Mouse (Mus musculus) stomach, embryonic 14.5 days (tissue): ENCODE measurements at regions not wholly inside any gene's neighbourhood (a gene's known extent, or its start where the extent isn't known, plus 50 kb on each side); places are given as distances from the start of the nearest gene placed in this dataset.

ENCODE experiments used
- ATAC-seq: fragments of 200-750 bp; cut with Nextera tagmentation; 2 replicates; pipeline ENCODE4 v1.8.0; 2017; ENCODE audit warnings: low read depth, moderate TSS enrichment; ENCODE audit not compliant: insufficient number of reproducible peaks, insufficient read depth, low FRiP score
- H3K27ac ChIP-seq: fragments of 300-500 bp; sonication (generic); 2 replicates; pipeline ENCODE4 v1.5.1; 2014; ENCODE audit warnings: mild to moderate bottlenecking, low read length, moderate library complexity, mixed read lengths
- H3K27me3 ChIP-seq: fragments of 300-500 bp; sonication (generic); 2 replicates; pipeline ENCODE4 v1.6.1; 2014; ENCODE audit warnings: low read length, control low read depth, mixed read lengths; ENCODE audit not compliant: control insufficient read depth, insufficient read depth
- H3K36me3 ChIP-seq: fragments of 300-500 bp; sonication (generic); 2 replicates; pipeline ENCODE4 v1.6.1; 2014; ENCODE audit warnings: mild to moderate bottlenecking, control low read depth, low read length, moderate library complexity, mixed read lengths; ENCODE audit not compliant: control insufficient read depth, insufficient read depth
- H3K4me1 ChIP-seq: fragments of 300-500 bp; sonication (generic); 2 replicates; pipeline ENCODE4 v1.6.1; 2014; ENCODE audit warnings: low read length, control low read depth, mixed read lengths; ENCODE audit not compliant: control insufficient read depth, insufficient read depth
- H3K4me2 ChIP-seq: fragments of 300-500 bp; sonication (generic); replicated peaks from 2 replicates; pipeline ENCODE4 v1.6.1; 2014; ENCODE audit warnings: low read depth, low read length, control low read depth
- H3K4me3 ChIP-seq: fragments of 300-500 bp; sonication (generic); 2 replicates; pipeline ENCODE4 v1.5.1; 2014; ENCODE audit warnings: low read depth, low read length, control low read depth
- H3K9ac ChIP-seq: fragments of 300-500 bp; sonication (generic); replicated peaks from 2 replicates; pipeline ENCODE4 v1.6.1; 2014; ENCODE audit warnings: low read depth, mild to moderate bottlenecking, control low read depth, low read length, moderate library complexity, mixed read lengths
- H3K9me3 ChIP-seq: fragments of 300-500 bp; sonication (generic); 2 replicates; pipeline ENCODE4 v1.6.1; 2016; ENCODE audit warnings: low read depth, low read length, control low read depth; ENCODE audit not compliant: control insufficient read depth
- WGBS: fragments of 180-500 bp; shearing (Covaris S2); extraction: QIAGEN DNeasy Blood & Tissue Kit; methylation state at CpG from one replicate; pipeline ENCODE4 v1.1.7; 2014; 5-methylcytosine and 5-hydroxymethylcytosine counted together

GRCm38 (mm10) chr2:169351547-169351946 lies 236.0 kb downstream of the Gm11011 start:
- 66% methylated on average over 7 of the region's 7 CpGs for WGBS
- no peaks in the 10 kb centered on the region for H3K27me3 ChIP-seq
- H3K4me2 ChIP-seq, result no peak overlapping the region
- no peaks in the 10 kb centered on the region for H3K36me3 ChIP-seq
- no peak overlapping the region for H3K4me3 ChIP-seq
- no peaks in the 10 kb centered on the region for H3K9me3 ChIP-seq
- H3K27ac ChIP-seq, result no peak overlapping the region
- ATAC-seq, result no peak
- H3K4me1 ChIP-seq, result no peaks in the 10 kb centered on the region
- no peak overlapping the region for H3K9ac ChIP-seq

DNA sequence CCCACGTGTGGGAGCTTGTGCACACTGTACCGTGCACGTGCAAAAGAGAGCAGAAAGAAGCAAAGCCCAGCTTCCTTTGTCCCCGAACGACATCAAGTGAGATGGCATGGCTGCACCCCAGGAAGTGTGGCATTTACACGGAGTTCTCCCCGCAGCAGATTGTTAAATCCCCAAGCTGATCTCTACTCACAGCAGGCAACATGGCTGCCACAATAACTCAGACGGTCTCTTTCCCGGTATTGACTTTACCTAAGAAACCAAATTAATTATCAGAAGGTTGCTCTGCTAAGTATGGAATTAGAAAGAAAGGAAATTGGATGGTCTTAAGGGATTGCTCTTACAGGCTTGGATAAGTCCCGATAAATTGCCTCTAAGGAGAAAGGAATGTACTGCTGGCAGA lies 241.4 kb downstream of the Gm11011 start:
- Histone ChIP-seq H3K36me3 (no peaks in the 10 kb centered on the region), H3K4me2 (no peak overlapping the region), H3K9ac (no peak overlapping the region), H3K4me1 (no peaks in the 10 kb centered on the region), H3K9me3 (no peaks in the 10 kb centered on the region), H3K4me3 (no peak overlapping the region), H3K27ac (no peak overlapping the region), H3K27me3 (no peaks in the 10 kb centered on the region)
- 58% methylated on average over 10 of the region's 10 CpGs for WGBS
- ATAC-seq, result no peak

- Histone ChIP-seq H3K9ac (no peak overlapping the region), H3K4me2 (no peak overlapping the region), H3K27ac (no peak overlapping the region), H3K36me3 (no peaks in the 10 kb centered on the region), H3K4me1 (no peaks in the 10 kb centered on the region), H3K4me3 (no peak overlapping the region), H3K27me3 (no peaks in the 10 kb centered on the region), H3K9me3 (no peaks in the 10 kb centered on the region)
- no peak for ATAC-seq
- 85% methylated on average over 5 of the region's 5 CpGs for WGBS
Measured at GRCm38 (mm10) chr2:169319521-169319920, 268.0 kb downstream of the Gm11011 start.

DNA sequence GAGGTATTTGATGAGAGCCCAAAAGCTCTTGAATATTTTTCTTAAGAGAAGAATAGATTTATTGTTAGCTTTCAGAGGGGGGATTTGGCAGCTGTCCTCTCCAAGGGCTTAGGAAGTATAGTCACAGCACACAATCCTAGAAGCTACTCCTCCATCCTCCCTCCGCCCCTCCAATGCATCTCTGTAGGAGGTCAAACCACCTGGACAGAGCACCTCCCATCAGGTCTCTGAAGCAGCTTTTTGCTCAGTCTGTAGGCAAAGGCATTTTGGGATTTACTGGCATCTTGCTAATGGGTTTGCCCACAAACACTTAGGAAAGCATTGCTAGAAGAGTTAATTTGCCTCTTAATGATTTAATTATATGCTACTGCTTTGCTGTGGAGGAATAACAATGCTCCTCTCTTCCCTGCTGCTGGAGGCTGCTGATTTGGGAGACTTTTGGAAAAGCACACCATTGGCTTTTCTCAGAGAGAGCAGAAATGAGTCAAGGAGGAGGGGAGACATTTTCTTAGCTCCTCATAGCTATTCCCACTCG lies 273.1 kb downstream of the Gm11011 start:
- Histone ChIP-seq H3K4me3 (no peak overlapping the region), H3K27ac (no peak overlapping the region), H3K9ac (no peak overlapping the region), H3K36me3 (no peaks in the 10 kb centered on the region), H3K27me3 (no peaks in the 10 kb centered on the region), H3K4me2 (no peak overlapping the region), H3K4me1 (no peaks in the 10 kb centered on the region), H3K9me3 (no peaks in the 10 kb centered on the region)
- 53% methylated on average over 2 of the region's 2 CpGs for WGBS
- ATAC-seq, result no peak

DNA sequence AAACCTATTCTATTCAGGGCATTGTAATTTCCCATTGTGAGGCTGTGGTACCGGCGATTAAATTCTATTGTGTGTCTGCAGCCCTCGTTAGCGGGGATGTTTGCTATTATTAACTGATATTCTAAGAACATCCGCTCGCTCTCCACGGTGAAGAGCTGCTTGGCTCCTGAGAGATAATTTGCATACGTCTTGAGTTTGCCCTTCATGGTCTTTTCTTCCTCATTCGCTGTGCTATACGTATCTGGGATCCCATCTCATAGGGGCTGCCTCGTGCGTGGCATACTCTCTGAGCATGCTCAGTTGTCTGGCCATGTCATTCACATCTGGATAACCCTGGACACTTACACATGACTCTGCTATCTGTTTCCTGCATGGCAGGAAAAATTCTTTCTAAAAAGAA lies 275.7 kb downstream of the Gm11011 start:
- no peaks in the 10 kb centered on the region for H3K27me3 ChIP-seq
- H3K9ac ChIP-seq, result no peak overlapping the region
- H3K9me3 ChIP-seq, result no peaks in the 10 kb centered on the region
- no peak overlapping the region for H3K4me3 ChIP-seq
- 73% methylated on average over 12 of the region's 12 CpGs for WGBS
- ATAC-seq, result no peak
- H3K27ac ChIP-seq, result no peak overlapping the region
- H3K4me2 ChIP-seq, result no peak overlapping the region
- H3K4me1 ChIP-seq, result no peaks in the 10 kb centered on the region
- H3K36me3 ChIP-seq, result no peaks in the 10 kb centered on the region

DNA sequence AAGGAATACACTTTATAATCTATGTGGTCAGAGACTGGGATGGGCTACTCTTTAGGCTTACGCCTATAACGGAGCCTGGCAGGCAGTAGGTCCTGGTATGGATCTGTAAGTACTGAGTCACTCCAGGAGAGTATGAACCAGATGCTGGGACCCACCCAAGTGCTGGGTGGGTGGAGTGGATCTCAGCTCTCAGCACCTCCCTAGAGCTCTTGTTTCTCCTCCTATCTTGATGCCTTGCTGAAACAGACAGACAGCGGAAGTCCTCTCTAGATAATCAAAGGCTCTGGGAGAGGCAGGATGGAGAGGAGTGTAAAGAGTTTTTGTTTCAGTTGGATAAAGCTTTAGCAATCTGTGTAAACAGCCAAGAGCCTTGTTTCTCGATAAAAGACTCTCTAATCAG lies 276.2 kb downstream of the Gm11011 start:
- Histone ChIP-seq H3K4me1 (no peaks in the 10 kb centered on the region), H3K27me3 (no peaks in the 10 kb centered on the region), H3K4me3 (no peak overlapping the region), H3K27ac (no peak overlapping the region), H3K9me3 (no peaks in the 10 kb centered on the region), H3K9ac (no peak overlapping the region), H3K4me2 (no peak overlapping the region), H3K36me3 (no peaks in the 10 kb centered on the region)
- ATAC-seq, result no peak
- WGBS, result 63% methylated on average over 4 of the region's 4 CpGs

GRCm38 (mm10) chr2:169304360-169304759 lies 283.2 kb downstream of the Gm11011 start:
- Histone ChIP-seq H3K27me3 (no peaks in the 10 kb centered on the region), H3K36me3 (no peaks in the 10 kb centered on the region), H3K4me1 (no peaks in the 10 kb centered on the region), H3K4me3 (no peak overlapping the region), H3K27ac (no peak overlapping the region), H3K4me2 (no peak overlapping the region), H3K9me3 (no peaks in the 10 kb centered on the region), H3K9ac (no peak overlapping the region)
- no peak for ATAC-seq
- WGBS, result 76% methylated on average over 3 of the region's 3 CpGs

DNA sequence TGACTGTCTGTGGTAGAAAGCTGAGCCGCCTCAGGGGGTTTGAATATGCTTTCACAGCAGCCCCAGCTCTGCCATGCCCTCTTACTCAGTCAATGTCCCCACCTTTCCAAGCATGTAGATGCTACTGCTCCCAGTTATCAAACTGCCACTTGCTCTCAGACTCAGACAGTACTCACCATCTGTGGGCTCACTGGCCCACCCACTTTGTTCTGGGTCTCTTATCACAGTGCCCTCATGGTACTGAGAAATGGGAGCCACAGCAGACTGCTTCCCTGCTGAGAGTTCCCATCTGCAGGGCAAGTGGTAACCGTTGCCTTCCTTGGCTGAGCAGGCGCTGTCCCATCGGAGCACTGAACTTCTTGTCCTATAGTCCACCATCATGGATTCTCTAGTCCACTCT lies 286.6 kb downstream of the Gm11011 start:
- WGBS, result 86% methylated on average over 4 of the region's 4 CpGs
- peaks cover 5% of the 10 kb centered on the region; the same call in 1 of the 2 replicates for H3K4me1 ChIP-seq
- no peaks in the 10 kb centered on the region for H3K27me3 ChIP-seq
- H3K9ac ChIP-seq, result no peak overlapping the region
- ATAC-seq, result no peak
- H3K36me3 ChIP-seq, result no peaks in the 10 kb centered on the region
- H3K9me3 ChIP-seq, result no peaks in the 10 kb centered on the region
- H3K4me2 ChIP-seq, result no peak overlapping the region
- H3K27ac ChIP-seq, result no peak overlapping the region
- H3K4me3 ChIP-seq, result no peak overlapping the region

- Histone ChIP-seq H3K27me3 (no peaks in the 10 kb centered on the region), H3K4me2 (no peak overlapping the region), H3K9ac (no peak overlapping the region), H3K4me1 (peaks cover 5% of the 10 kb centered on the region; the same call in 1 of the 2 replicates), H3K4me3 (no peak overlapping the region), H3K36me3 (no peaks in the 10 kb centered on the region), H3K9me3 (no peaks in the 10 kb centered on the region), H3K27ac (no peak overlapping the region)
- no peak for ATAC-seq
- WGBS, result 82% methylated on average over 8 of the region's 8 CpGs
Measured at GRCm38 (mm10) chr2:169300411-169300810, 287.1 kb downstream of the Gm11011 start.
